Mouse (Mus musculus) left cerebral cortex, postnatal 25 days (tissue): ENCODE data around the gene Lipn. TPM values are rescaled to one million over a fixed set of nuclear protein-coding genes. Genes with fewer than 3 reads are reported as not detected.

ENCODE experiments used
- DNase-seq, 2 experiments: peaks; one replicate each; pipeline ENCODE4 v3.0.0; 2022; ENCODE audit warnings: low spot score in 2 of 2, mixed read lengths in 1 of 2
- intact Hi-C: fragments of 180-260 bp; cut with DNase I; formaldehyde crosslinking; loops from one replicate; pipeline ENCODE4 v1.15.1; 2025
- total RNA-seq, 2 experiments: library from RNA; stranded (reverse); gene quantifications; 2 replicates each; pipeline ENCODE4 v1.2.3; 2021

The Lipn gene
- not detected for total RNA-seq

DNA sequence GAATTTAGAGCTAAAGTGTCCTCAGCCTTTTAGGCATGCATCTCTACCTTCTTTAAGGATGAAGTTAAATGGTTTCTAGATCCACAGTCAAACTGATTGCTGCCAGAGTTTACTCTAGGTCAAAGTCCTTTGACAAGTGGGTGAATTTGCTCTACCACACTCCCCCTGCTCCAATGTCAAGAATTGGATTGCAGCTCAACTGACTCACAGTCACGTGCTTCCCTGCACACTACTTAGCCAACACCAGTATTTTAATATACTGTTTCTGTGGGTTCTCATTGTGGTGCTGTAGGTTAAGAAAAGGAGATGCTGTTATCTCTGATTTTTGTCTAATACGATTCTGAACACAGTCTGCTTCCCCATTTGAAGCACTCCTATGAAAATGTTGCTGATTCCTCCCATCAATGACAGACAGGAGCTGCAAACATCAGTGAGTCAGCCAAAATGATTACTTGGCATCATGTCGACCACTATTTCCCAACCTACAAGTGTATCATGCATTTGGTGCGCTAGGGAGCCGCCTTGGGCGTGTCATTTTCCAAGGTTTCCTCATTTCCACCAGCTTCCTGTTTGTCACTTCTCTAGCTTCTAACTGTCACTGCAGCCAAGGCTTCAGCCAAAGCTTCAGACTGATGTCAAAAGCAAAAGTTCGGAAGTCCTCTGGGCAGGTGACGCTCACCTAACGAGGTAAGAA, at the start of gene Lipn:
Gene Lipn (plus strand): TSS at position 580 of the 694 bp plus-strand sequence.
- intact Hi-C loops = no loop called here
- no peak for DNase-seq

DNA sequence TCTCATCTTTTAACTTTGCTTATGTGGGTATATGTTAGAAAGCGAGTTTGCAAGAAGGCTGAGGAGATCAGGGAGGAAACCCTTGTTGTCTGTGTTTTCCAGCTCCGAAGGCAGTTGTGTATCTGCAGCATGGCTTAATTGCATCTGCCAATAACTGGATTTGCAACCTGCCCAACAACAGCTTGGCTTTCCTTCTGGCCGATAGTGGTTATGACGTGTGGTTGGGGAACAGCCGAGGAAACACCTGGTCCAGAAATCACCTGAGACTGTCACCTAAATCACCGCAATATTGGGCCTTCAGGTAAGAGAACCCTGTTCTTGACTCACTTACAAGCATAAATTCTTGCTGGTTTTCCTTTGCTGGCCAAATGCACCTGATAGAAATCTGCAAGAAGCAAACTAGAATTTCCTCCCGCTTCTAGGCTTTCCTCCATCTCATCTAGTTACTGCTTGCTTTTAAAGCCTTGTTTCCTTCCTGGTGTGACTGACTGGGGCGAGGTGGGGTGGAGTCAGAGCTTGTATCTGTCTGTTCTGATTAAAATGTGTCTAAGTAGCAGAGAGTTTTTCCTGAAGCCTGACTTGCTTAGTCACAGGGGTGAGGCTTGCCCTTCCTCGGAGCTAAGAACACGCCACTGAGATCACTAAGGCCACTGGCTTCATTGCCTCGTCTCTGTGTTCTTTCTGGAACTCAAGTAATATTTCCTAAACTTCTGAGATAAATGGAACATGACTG, 45.6 kb upstream of the Lipn start:
- no peak for DNase-seq
- intact Hi-C loops = loop anchor here (5.0 kb wide), 1 partner anchor 639 kb away; no protein-coding TSS in a partner anchor

GRCm38 (mm10) chr19:34022759-34023158, 44.4 kb upstream of the Lipn start:
- no peak for DNase-seq
- intact Hi-C loops = loop anchor here (5.0 kb wide), 1 partner anchor 640 kb away; no protein-coding TSS in a partner anchor

GRCm38 (mm10) chr19:34039731-34040130, 27.4 kb upstream of the Lipn start:
- no peak for DNase-seq
- intact Hi-C loops = no loop called here

GRCm38 (mm10) chr19:34043008-34043407, 24.1 kb upstream of the Lipn start:
- DNase-seq = no peak
- intact Hi-C loops = no loop called here

DNA sequence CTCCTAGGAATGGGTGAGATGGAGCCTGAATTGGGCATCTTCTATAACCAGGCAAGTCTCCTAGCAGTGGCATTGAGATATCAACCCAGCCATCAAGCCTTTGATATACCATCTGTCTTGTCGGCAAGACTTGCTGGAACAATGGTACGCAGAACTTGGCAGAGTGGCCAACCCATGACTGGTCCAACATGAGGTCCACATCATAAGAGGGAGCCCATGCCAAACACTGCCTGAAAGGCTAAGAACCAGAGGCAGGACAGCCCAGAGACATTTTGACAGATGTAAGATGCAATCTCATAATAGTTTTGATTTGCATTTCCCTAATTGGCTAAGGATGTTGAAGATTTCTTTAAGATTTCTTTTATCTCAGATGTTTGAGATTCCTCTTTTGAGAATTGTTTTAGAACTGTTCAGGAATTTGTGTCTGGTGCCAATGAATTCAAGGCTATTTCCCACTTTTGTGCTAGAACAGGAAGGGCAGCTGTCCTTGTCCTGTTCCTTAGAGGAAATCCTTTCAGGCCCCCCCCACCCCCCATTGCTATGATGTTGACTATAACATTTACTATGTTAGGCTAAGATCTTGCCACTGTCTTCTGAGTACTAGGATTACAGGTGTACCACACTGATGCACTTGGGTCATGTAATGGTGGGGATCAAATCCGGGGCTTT, 17.7 kb upstream of the Lipn start:
- intact Hi-C loops = no loop called here
- DNase-seq = no peak

- intact Hi-C loops = no loop called here
- peak in 1 of 2 experiments; percentile 34 for DNase-seq
Observed at GRCm38 (mm10) chr19:34051502-34051901, 15.7 kb upstream of the Lipn start.

DNA sequence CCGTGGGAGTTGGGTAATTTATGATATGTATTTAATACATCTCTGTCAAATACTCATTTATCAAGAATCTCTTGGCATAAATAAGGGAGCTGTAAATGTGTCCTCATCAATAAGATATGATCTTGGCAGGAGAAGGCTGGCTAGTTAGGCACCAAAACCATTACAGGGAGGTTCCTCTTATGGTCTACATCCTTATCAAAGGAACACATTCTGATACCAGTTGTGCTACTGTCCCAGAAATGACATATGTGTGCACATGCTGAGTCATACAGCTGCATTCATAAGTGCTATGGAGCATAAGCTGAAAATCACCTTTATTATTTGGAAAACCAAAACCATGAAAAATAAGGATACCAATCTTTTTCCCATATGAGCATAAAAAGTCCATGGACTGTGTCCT, 3.6 kb upstream of the Lipn start:
- intact Hi-C loops = no loop called here
- peak in 1 of 2 experiments; percentile 7 for DNase-seq

DNA sequence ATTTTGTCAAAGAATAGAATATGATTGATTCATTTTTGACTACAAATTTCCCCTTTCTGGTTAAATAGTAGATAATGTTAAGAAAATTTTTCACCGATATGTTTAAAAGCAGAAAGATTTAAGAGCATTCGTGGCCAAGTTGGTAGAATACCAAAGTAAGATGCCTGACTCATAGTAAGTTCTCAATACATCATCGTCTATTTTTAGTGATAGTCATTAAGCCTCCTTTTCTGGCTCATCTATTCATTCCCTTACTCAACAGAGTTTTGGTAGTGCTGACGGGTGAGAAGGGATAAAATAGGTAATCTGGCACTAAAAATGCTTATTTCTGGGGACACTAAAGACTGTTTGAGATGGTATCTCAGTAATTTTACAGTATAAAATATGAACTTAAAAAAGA, 3.1 kb upstream of the Lipn start:
- peak in 1 of 2 experiments; percentile 65 for DNase-seq
- intact Hi-C loops = no loop called here

- intact Hi-C loops = no loop called here
- no peak for DNase-seq
Observed at GRCm38 (mm10) chr19:34074239-34074638, 7.1 kb downstream of the Lipn start.

DNA sequence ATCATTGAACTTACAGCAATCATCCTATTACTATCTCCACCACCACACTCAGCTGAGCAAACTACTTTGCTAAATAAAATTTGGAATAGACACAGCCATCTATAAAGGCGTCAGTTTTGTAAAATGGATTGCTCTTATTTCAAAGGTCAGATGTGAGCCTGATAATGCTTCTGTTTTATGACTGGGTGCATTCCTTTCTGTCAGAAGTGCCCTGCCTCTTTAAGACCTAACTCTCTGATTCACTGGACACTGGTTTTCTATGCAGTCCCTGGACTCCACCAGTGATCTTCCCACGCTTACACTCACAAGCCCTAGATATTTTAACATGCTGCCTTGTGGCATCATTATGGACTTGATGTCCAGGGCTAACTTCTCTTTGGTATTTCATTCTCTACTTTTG, 11.0 kb downstream of the Lipn start:
- no peak for DNase-seq
- intact Hi-C loops = no loop called here

DNA sequence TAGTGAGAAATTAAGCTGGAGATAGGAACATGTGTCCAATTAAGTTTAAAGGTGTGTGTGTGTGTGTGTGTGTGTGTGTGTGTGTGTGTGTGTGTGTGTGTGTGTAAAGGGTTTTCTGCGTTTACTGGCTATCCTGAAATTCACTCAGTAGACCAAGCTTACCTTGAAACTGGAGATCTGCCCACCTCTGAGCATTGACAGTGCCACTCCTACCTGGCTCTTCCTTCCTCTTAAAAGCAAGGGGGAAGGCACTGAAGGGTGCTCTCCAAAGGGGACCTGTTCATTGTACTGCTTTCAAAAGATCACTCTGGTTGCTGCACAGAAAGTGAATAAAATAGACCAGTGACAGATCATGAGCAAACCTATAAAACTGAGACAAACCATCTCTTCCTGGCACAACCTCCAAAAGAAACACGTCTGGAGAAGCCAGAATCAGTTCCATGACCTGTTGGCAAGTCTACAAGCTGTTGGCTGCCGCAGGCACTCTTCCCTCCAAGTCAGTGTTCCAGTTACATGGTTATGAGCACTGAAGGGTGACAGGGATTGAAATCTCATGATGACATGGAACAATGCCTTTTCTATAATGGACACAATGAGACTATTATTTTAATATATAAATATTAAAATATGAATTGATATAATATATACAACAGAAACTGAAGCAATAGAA, 22.0 kb downstream of the Lipn start:
- DNase-seq = no peak
- intact Hi-C loops = no loop called here

DNA sequence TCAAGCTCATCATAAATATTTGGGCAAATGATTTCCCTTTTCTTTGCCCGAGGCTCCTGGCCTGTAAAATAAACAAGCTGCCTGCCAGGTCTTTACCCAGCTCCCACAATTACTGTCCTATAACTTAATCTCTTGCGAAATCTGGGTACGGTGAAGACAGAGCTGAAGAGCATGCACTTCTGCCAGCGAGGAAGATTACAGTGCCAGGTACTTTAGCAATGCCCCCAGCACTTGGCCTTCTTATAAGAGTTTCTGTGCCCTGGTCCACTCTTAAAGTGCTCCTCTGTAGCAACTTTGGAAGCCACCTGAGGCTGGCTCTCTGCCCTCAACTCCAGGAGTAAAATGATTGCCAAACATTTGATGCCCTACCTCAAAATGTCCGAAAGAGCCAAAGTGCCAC, 28.2 kb downstream of the Lipn start:
- DNase-seq = no peak
- intact Hi-C loops = no loop called here

DNA sequence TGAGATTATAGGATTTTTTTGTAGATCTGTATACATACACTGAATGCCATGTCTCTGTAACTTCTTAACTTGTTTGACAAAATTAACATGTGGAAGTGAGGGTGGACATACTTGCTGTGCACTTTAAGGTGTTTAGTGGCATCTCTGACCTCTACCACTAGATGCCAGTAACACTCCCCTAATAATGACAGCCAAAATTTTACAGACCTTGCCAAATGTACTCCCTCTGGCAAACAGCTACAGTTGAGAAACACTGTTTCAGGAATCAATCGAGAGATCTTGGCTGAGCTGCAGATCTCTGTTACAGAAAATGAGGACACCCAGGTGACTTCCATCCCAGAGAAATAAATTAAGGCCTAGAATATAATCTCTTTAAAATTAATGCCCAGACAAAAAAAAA, 29.1 kb downstream of the Lipn start:
- intact Hi-C loops = no loop called here
- no peak for DNase-seq

- intact Hi-C loops = no loop called here
- DNase-seq = no peak
Observed at GRCm38 (mm10) chr19:34100633-34101032, 33.5 kb downstream of the Lipn start, which contains the start of gene Lipm. Lipm (plus strand) TSS chr19:34100933.

DNA sequence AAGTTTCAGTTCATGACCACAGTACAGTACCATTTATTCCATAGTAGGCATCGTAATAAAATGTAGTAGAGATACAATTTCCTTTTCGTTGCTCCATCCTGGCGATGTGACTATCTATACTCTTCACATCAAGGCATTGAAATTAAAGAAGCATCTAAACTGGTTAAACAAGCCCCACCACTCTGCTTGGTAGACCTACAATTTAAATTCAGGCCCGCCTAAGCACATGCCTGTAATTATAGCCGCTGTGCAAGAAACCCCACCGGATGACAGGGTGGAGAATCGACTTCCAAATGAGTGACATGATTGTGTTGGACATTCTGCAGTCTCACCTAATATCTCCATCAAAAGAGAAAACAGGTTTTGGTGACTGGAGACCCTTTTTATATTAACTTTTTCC, 34.7 kb downstream of the Lipn start:
- intact Hi-C loops = no loop called here

DNA sequence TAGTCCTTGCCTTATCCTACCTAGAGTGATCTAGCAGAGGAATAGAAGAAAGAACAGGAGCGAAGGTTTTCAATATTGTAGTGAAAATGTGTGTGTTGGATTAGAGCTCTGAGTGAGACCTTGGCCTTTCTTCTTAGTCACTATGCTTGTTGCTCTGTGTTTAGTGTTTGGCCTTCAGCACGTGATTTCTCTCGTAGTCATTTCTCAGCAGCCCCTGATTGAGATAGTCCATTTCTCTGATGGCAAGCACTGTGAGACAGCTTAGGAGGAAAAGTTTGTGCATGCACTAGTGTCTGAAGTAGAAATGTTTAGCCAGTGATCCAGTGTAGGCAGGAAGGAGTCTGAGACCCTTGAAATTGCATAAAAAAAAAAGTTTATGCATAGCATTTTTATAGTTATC, 37.7 kb downstream of the Lipn start:
- intact Hi-C loops = no loop called here
- DNase-seq = no peak

More for the DNA sequence above, 34.7 kb downstream of the Lipn start:
- DNase-seq = no peak

DNA sequence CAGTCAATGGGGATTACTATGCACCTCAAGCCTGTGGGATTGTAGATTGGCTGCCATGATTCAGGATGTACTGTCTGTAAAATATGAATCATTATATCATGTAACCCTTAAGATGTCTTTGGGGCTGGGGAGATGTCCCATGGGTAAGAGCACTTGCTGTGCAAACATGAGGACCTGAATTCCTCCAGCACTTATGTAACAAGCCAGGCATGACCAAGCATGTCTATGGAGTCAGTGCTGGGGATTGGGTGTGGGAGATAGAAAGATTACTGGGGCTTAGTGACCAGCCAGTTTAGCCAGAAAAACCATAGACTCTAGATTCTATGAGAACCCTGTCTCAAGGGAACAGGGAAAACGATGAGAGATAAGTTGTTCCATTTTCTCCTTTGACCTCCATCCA, 51.9 kb downstream of the Lipn start:
- intact Hi-C loops = no loop called here
- no peak for DNase-seq

DNA sequence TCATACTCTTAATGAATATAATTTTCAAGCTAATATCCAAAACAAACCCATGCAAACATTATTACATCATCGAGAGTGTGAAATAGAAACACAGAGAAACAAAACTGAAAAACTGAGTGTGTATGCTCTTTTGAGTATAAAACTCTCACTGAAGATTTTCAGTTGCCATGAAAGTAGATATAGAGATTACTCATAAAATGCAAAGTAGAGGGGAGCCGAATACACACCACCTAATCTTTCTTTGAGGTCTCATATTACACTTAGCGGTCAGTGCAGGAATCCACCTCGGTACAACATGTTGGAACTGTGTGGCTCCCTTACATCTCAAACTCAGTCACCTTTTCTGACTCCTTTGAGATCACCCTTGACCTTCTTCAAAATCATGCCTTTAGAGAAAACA, 52.5 kb downstream of the Lipn start:
- intact Hi-C loops = no loop called here

DNA sequence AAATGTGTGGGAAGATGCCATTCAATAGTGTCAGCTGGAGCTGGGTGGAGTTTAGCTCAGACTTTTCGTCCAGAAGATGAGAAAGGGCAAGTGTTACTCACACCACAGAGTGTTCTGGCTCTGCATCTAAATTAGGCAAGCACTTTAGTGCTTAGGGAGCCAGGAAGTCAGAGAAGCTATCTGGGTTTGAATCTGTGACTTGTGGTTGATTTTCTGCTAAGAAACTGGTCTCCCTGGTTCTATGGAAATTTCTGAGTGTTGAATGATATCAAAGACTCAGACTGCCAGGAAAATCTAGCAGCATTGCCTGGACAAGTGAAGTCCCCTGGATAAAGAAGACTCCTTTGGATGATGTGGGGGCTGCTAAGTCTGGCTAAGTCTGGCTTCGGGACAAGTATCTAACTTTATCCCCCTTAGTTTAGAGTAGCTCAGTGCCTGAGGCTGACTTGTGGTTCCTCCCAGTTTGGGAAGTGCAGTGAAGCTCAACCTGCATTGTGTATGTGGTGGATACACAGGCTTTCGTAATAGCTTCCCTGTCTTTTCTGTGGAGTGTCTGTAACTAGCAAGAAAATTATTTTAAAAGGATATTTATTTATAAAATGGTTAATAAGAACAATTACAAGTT, 53.1 kb downstream of the Lipn start:
- intact Hi-C loops = no loop called here
- DNase-seq = no peak

More for the DNA sequence above, 52.5 kb downstream of the Lipn start:
- no peak for DNase-seq
